Mouse (Mus musculus): ENCODE measurements around the gene Atf1. TPM values are rescaled to one million over a fixed set of nuclear protein-coding genes. Genes with fewer than 3 reads are reported as not detected.

The Atf1 gene
- total RNA-seq (2021) = 10 to 100 TPM; 33.3 to 40.1 TPM
- long read RNA-seq, experiment 1, transcript Atf1-201 (7 exons, 2,365 nt) = major isoform, 5 of 9 reads
- long read RNA-seq, experiment 1, partial matches to known transcripts = 0 of 9 reads
- long read RNA-seq, experiment 1, other reads (novel, unspliced or antisense) = 4 of 9 reads
- long read RNA-seq, experiment 2, transcript Atf1-201 (7 exons, 2,365 nt) = major isoform, 5 of 8 reads
- long read RNA-seq, experiment 2, partial matches to known transcripts = 1 of 8 reads
- long read RNA-seq, experiment 2, other reads (novel, unspliced or antisense) = 2 of 8 reads

- DNase-seq = peak; percentile 91
Observed at GRCm38 (mm10) chr15:100227663-100228534, at the start of gene Atf1. Atf1 (plus strand) TSS chr15:100227819.

- no peak for DNase-seq
Observed at GRCm38 (mm10) chr15:100178487-100178886, 49.1 kb upstream of the Atf1 start.

- no peak for DNase-seq
Observed at GRCm38 (mm10) chr15:100179685-100180084, 47.9 kb upstream of the Atf1 start.

GRCm38 (mm10) chr15:100180221-100180620 is 47.4 kb upstream of the Atf1 start:
- no peak for DNase-seq

- no peak for DNase-seq
Observed at GRCm38 (mm10) chr15:100181841-100182240, 45.8 kb upstream of the Atf1 start.

- no peak for DNase-seq
Observed at GRCm38 (mm10) chr15:100182526-100183280, 44.9 kb upstream of the Atf1 start.

GRCm38 (mm10) chr15:100183510-100183909 is 44.1 kb upstream of the Atf1 start:
- DNase-seq = no peak

- no peak for DNase-seq
Observed at GRCm38 (mm10) chr15:100184821-100185496, 42.7 kb upstream of the Atf1 start.

- no peak for DNase-seq
Observed at GRCm38 (mm10) chr15:100186234-100186633, 41.4 kb upstream of the Atf1 start.

- no peak for DNase-seq
Observed at GRCm38 (mm10) chr15:100186882-100187672, 40.5 kb upstream of the Atf1 start.

GRCm38 (mm10) chr15:100188542-100188941 is 39.1 kb upstream of the Atf1 start:
- no peak for DNase-seq

- DNase-seq = no peak
Observed at GRCm38 (mm10) chr15:100188962-100189404, 38.6 kb upstream of the Atf1 start.

- peak; percentile 65 for DNase-seq
Observed at GRCm38 (mm10) chr15:100190083-100190482, 37.5 kb upstream of the Atf1 start.

GRCm38 (mm10) chr15:100198983-100199745 is 28.5 kb upstream of the Atf1 start:
- peak; percentile 73 for DNase-seq

- peak; percentile 64 for DNase-seq
Observed at GRCm38 (mm10) chr15:100199790-100200189, 27.8 kb upstream of the Atf1 start.

GRCm38 (mm10) chr15:100201806-100202205 is 25.8 kb upstream of the Atf1 start:
- no peak for DNase-seq

- DNase-seq = no peak
Observed at GRCm38 (mm10) chr15:100202431-100203015, 25.1 kb upstream of the Atf1 start.

GRCm38 (mm10) chr15:100204574-100204973 is 23.0 kb upstream of the Atf1 start:
- no peak for DNase-seq

GRCm38 (mm10) chr15:100210013-100210412 is 17.6 kb upstream of the Atf1 start:
- no peak for DNase-seq

GRCm38 (mm10) chr15:100213339-100213738 is 14.3 kb upstream of the Atf1 start:
- no peak for DNase-seq

All from gastrocnemius, postnatal 25 days (tissue).